Mouse (Mus musculus): ENCODE data around the gene Nsd1. TPM values are rescaled to one million over a fixed set of nuclear protein-coding genes. Genes with fewer than 3 reads are reported as not detected.

The Nsd1 gene
- total and polyA plus RNA-seq, 2 experiments from 2014 or later: 56.2 to 103 TPM

GRCm38 (mm10) chr13:55168255-55168654 lies 41.3 kb upstream of the Nsd1 start:
- Histone ChIP-seq H3K27ac (ENCODE audit: low read depth, low read length) (no peak overlapping the region), H3K27me3 (ENCODE audit: insufficient read depth, low read length) (no peaks in the 10 kb centered on the region), H3K4me2 (ENCODE audit: low read depth, low read length, poor library complexity, severe bottlenecking) (no peak overlapping the region), H3K9me3 (ENCODE audit: low read length) (no peaks in the 10 kb centered on the region), H3K4me1 (ENCODE audit: insufficient read depth, low read length) (no peaks in the 10 kb centered on the region; the same call in 1 of the 2 replicates), H3K36me3 (ENCODE audit: insufficient read depth, low read length) (no peaks in the 10 kb centered on the region), H3K9ac (replicated peaks; ENCODE audit: low read length, poor library complexity, severe bottlenecking) (no peak overlapping the region), H3K4me3 (ENCODE audit: low read depth, low read length) (no peak overlapping the region)
- 90% methylated on average over 5 of the region's 5 CpGs for WGBS
- TF ChIP-seq CTCF (IDR thresholded peaks at IDR 0.05): no peak
- DNase-seq (ENCODE audit: low spot score): no peak
- no peak for ATAC-seq (ENCODE audit: low FRiP score)

GRCm38 (mm10) chr13:55168958-55169369 lies 40.6 kb upstream of the Nsd1 start:
- Histone ChIP-seq H3K27me3 (ENCODE audit: insufficient read depth, low read length) (no peaks in the 10 kb centered on the region), H3K4me1 (ENCODE audit: insufficient read depth, low read length) (no peaks in the 10 kb centered on the region; the same call in 1 of the 2 replicates), H3K4me3 (ENCODE audit: low read depth, low read length) (no peak overlapping the region), H3K27ac (ENCODE audit: low read depth, low read length) (no peak overlapping the region), H3K9me3 (ENCODE audit: low read length) (no peaks in the 10 kb centered on the region), H3K4me2 (ENCODE audit: low read depth, low read length, poor library complexity, severe bottlenecking) (no peak overlapping the region), H3K36me3 (ENCODE audit: insufficient read depth, low read length) (no peaks in the 10 kb centered on the region), H3K9ac (replicated peaks; ENCODE audit: low read length, poor library complexity, severe bottlenecking) (no peak overlapping the region)
- DNase-seq (ENCODE audit: low spot score) (peak; percentile 78), ATAC-seq (ENCODE audit: low FRiP score) (peak; percentile 78)
- whole genome bisulfite sequencing: 37% methylated on average over 13 of the region's 13 CpGs
- TF ChIP-seq CTCF (IDR thresholded peaks at IDR 0.05): no peak

GRCm38 (mm10) chr13:55171517-55172335 lies 37.9 kb upstream of the Nsd1 start:
- Histone ChIP-seq H3K27me3 (ENCODE audit: insufficient read depth, low read length) (no peaks in the 10 kb centered on the region), H3K4me3 (ENCODE audit: low read depth, low read length) (no peak overlapping the region), H3K4me2 (ENCODE audit: low read depth, low read length, poor library complexity, severe bottlenecking) (no peak overlapping the region), H3K4me1 (ENCODE audit: insufficient read depth, low read length) (no peaks in the 10 kb centered on the region; the same call in 1 of the 2 replicates), H3K36me3 (ENCODE audit: insufficient read depth, low read length) (no peaks in the 10 kb centered on the region), H3K9ac (replicated peaks; ENCODE audit: low read length, poor library complexity, severe bottlenecking) (no peak overlapping the region), H3K9me3 (ENCODE audit: low read length) (no peaks in the 10 kb centered on the region), H3K27ac (ENCODE audit: low read depth, low read length) (no peak overlapping the region)
- WGBS: 15% methylated on average over 26 of the region's 26 CpGs
- DNase-seq (ENCODE audit: low spot score): peak; percentile 88
- peak; percentile 69 for ATAC-seq (ENCODE audit: low FRiP score)
- no peak for TF ChIP-seq CTCF (IDR thresholded peaks at IDR 0.05)

- H3K4me1 ChIP-seq (ENCODE audit: insufficient read depth, low read length): no peaks in the 10 kb centered on the region; the same call in 1 of the 2 replicates
- no peak overlapping the region for H3K27ac ChIP-seq (ENCODE audit: low read depth, low read length)
- H3K4me3 ChIP-seq (ENCODE audit: low read depth, low read length): no peak overlapping the region
- DNase-seq (ENCODE audit: low spot score) (no peak), ATAC-seq (ENCODE audit: low FRiP score) (no peak)
- H3K4me2 ChIP-seq (ENCODE audit: low read depth, low read length, poor library complexity, severe bottlenecking): no peak overlapping the region
- H3K36me3 ChIP-seq (ENCODE audit: insufficient read depth, low read length): no peaks in the 10 kb centered on the region
- no peaks in the 10 kb centered on the region for H3K27me3 ChIP-seq (ENCODE audit: insufficient read depth, low read length)
- no peak for TF ChIP-seq CTCF (IDR thresholded peaks at IDR 0.05)
- no peaks in the 10 kb centered on the region for H3K9me3 ChIP-seq (ENCODE audit: low read length)
- WGBS: 48% methylated on average over 7 of the region's 7 CpGs
- no peak overlapping the region for H3K9ac ChIP-seq (replicated peaks; ENCODE audit: low read length, poor library complexity, severe bottlenecking)
Observed at GRCm38 (mm10) chr13:55172336-55172770, 37.2 kb upstream of the Nsd1 start.

GRCm38 (mm10) chr13:55174347-55174746 lies 35.2 kb upstream of the Nsd1 start:
- ATAC-seq (ENCODE audit: low FRiP score): no peak
- Histone ChIP-seq H3K9ac (replicated peaks; ENCODE audit: low read length, poor library complexity, severe bottlenecking) (no peak overlapping the region), H3K4me3 (ENCODE audit: low read depth, low read length) (no peak overlapping the region), H3K4me1 (ENCODE audit: insufficient read depth, low read length) (no peaks in the 10 kb centered on the region; the same call in 1 of the 2 replicates), H3K36me3 (ENCODE audit: insufficient read depth, low read length) (no peaks in the 10 kb centered on the region), H3K27me3 (ENCODE audit: insufficient read depth, low read length) (no peaks in the 10 kb centered on the region), H3K9me3 (ENCODE audit: low read length) (no peaks in the 10 kb centered on the region), H3K4me2 (ENCODE audit: low read depth, low read length, poor library complexity, severe bottlenecking) (no peak overlapping the region), H3K27ac (ENCODE audit: low read depth, low read length) (no peak overlapping the region)
- no peak for DNase-seq (ENCODE audit: low spot score)
- WGBS: 74% methylated on average over 11 of the region's 11 CpGs
- no peak for TF ChIP-seq CTCF (IDR thresholded peaks at IDR 0.05)

- no peak for TF ChIP-seq CTCF (IDR thresholded peaks at IDR 0.05)
- no peak overlapping the region for H3K4me2 ChIP-seq (ENCODE audit: low read depth, low read length, poor library complexity, severe bottlenecking)
- no peaks in the 10 kb centered on the region; the same call in 1 of the 2 replicates for H3K4me1 ChIP-seq (ENCODE audit: insufficient read depth, low read length)
- no peak overlapping the region for H3K27ac ChIP-seq (ENCODE audit: low read depth, low read length)
- H3K4me3 ChIP-seq (ENCODE audit: low read depth, low read length): no peak overlapping the region
- no peaks in the 10 kb centered on the region for H3K36me3 ChIP-seq (ENCODE audit: insufficient read depth, low read length)
- H3K9ac ChIP-seq (replicated peaks; ENCODE audit: low read length, poor library complexity, severe bottlenecking): no peak overlapping the region
- H3K9me3 ChIP-seq (ENCODE audit: low read length): no peaks in the 10 kb centered on the region
- 92% methylated on average over 6 of the region's 6 CpGs for WGBS
- DNase-seq (ENCODE audit: low spot score): no peak
- ATAC-seq (ENCODE audit: low FRiP score): no peak
- H3K27me3 ChIP-seq (ENCODE audit: insufficient read depth, low read length): no peaks in the 10 kb centered on the region
Observed at GRCm38 (mm10) chr13:55176265-55176664, 33.3 kb upstream of the Nsd1 start.

Measured in midbrain, postnatal 0 days (tissue).